ENCODE assay signal across 12 mouse cellular contexts in the genomic region with DNA sequence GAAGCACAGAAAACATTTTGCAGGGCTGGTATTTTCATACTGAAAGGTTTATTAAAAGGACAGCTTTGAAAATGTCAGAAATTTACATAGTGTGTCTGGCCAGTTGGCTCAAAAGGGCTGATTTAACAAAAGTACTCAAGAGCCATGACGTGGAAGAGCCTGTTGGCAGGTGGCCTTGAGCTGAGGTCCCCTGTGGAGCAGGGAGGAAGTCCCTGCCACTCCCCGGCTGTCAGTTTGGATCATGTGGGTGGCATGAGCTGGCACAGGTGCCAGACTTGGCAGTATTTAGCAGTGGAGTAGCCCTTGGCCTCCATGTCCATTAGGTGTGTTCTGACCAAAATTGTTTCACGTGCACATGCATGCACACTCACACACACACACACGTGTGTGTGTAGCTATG. TPM values are rescaled to one million over a fixed set of nuclear protein-coding genes. Genes with fewer than 3 reads are reported as not detected.
DNase-seq lines count a peak whose midpoint lies in the region; ATAC-seq lines count a peak whose summit lies in the region.
"Had no signal": no experiment of that assay in that cellular context is flagged by ENCODE, and none has a peak within 500 bp of the region (broad histone marks: within the 10 kb centered on the region; RNA-seq: fewer than 3 reads in every experiment).

No protein-coding gene starts in this region.

- peak; percentile 35 to 50 for DNase-seq in heart, adult 9 months (ENCODE audit: low spot score in 2 of 2)
- DNase-seq in adrenal gland, postnatal 14 days, result peak; percentile 55
- peak; percentile 92 for DNase-seq in cerebellum, adult 11-12 months
- DNase-seq in heart, postnatal 10 days, result peak; percentile 65
- no peak for DNase-seq in midbrain, embryonic 10.5 days (ENCODE audit: low spot score)
- DNase-seq: gastrocnemius, postnatal 10 days; lung, embryonic 14.5 days; right cerebral cortex, adult 18-20 months had no signal

- ATAC-seq in heart, embryonic 12.5 days (ENCODE audit: insufficient number of reproducible peaks, low FRiP score), result no peak
- ATAC-seq in megakaryocyte progenitor cell, adult 5-6 weeks (replicated peaks; ENCODE audit: poor library complexity), result no peak

- no peak overlapping the region for H3K4me2 ChIP-seq in heart, embryonic 12.5 days
- H3K4me2 ChIP-seq: hindbrain, embryonic 15.5 days; lung, embryonic 14.5 days had no signal

- H3K27me3 ChIP-seq in heart, embryonic 12.5 days (replicated peaks), result no peaks in the 10 kb centered on the region
- no peaks in the 10 kb centered on the region for H3K27me3 ChIP-seq in midbrain, embryonic 10.5 days (ENCODE audit: low read depth, poor library complexity, severe bottlenecking)
- H3K27me3 ChIP-seq: hindbrain, embryonic 15.5 days had no signal

- no peak overlapping the region for H3K4me3 ChIP-seq in heart, embryonic 12.5 days
- no peak overlapping the region for H3K4me3 ChIP-seq in midbrain, embryonic 10.5 days
- H3K4me3 ChIP-seq: hindbrain, embryonic 15.5 days had no signal

- no peak overlapping the region for H3K27ac ChIP-seq in heart, embryonic 12.5 days (ENCODE audit: poor library complexity, severe bottlenecking)
- H3K27ac ChIP-seq in midbrain, embryonic 10.5 days (replicated peaks), result no peak overlapping the region
- H3K27ac ChIP-seq: hindbrain, embryonic 15.5 days; kidney, postnatal 0 days had no signal

- no peaks in the 10 kb centered on the region for H3K36me3 ChIP-seq in heart, embryonic 12.5 days
- no peaks in the 10 kb centered on the region for H3K36me3 ChIP-seq in midbrain, embryonic 10.5 days
- H3K36me3 ChIP-seq: hindbrain, embryonic 15.5 days had no signal

- no peak overlapping the region for H3K9ac ChIP-seq in heart, embryonic 12.5 days
- H3K9ac ChIP-seq: hindbrain, embryonic 15.5 days; lung, embryonic 14.5 days had no signal

- no peaks in the 10 kb centered on the region for H3K9me3 ChIP-seq in heart, embryonic 12.5 days (replicated peaks)
- H3K9me3 ChIP-seq in midbrain, embryonic 10.5 days (replicated peaks), result no peaks in the 10 kb centered on the region
- H3K9me3 ChIP-seq: hindbrain, embryonic 15.5 days had no signal

- intact Hi-C loops in heart, postnatal 10 days (cut with DNase I), result no loop called here

- WGBS in heart, embryonic 12.5 days, result 68% methylated on average over 4 of the region's 4 CpGs
- WGBS in midbrain, embryonic 10.5 days, result 88% methylated on average over 4 of the region's 4 CpGs

- no peaks in the 10 kb centered on the region for H3K4me1 ChIP-seq in heart, embryonic 12.5 days (replicated peaks)
- no peaks in the 10 kb centered on the region for H3K4me1 ChIP-seq in midbrain, embryonic 10.5 days

RNA-seq across cellular contexts. Expression of a gene that starts 59.4 kb away (rescaled TPM):
- 268 and 275 TPM in 2 replicates for polyA plus RNA-seq in heart, embryonic 12.5 days (2016; fragmentation: Nextera tagmentation; extraction: Ambion mirVana)
- total RNA-seq in adrenal gland, postnatal 14 days (2021), result 160 and 163 TPM in 2 replicates
- total RNA-seq in heart, postnatal 10 days (2021), result 100 to 1,000 TPM; 195 to 207 TPM
- 267 and 315 TPM in 2 replicates for polyA plus RNA-seq in midbrain, embryonic 10.5 days (2016; fragmentation: Nextera tagmentation; extraction: Ambion mirVana)
- total RNA-seq in megakaryocyte progenitor cell, adult 5-6 weeks (2015), result 162 TPM in 2 replicates
- 82.7 and 83.3 TPM in 2 replicates for total RNA-seq in megakaryocyte progenitor cell, adult 5-6 weeks (2017)
